Comparison of ENCODE assay signal across 8 mouse cellular contexts in genomic region chr17:35121871-35122303, GRCm38 (mm10). TPM values are rescaled to one million over a fixed set of nuclear protein-coding genes. Genes with fewer than 3 reads are reported as not detected.
A peak's percentile ranks its signal among the peaks of the same experiment; 100 is the strongest.
DNase-seq lines count a peak whose midpoint lies in the region; ATAC-seq and TF ChIP-seq lines count a peak whose summit lies in the region.

Gene Csnk2b (minus strand): TSS chr17:35122053.

- peaks cover 9% of the 10 kb centered on the region for H3K4me1 ChIP-seq in spleen, adult 2 months (ENCODE audit: control insufficient read depth, insufficient read depth, insufficient read length)
- peaks cover 2% of the 10 kb centered on the region; the same call in 1 of the 2 replicates for H3K4me1 ChIP-seq in cortical plate, adult 2 months (ENCODE audit: control insufficient read depth, insufficient read depth, low read length)
- H3K4me1 ChIP-seq in hindbrain, postnatal 0 days (ENCODE audit: insufficient read depth, low read length) = peaks cover 11% of the 10 kb centered on the region

- peak within 1 kb of the TSS; percentile 96 for H3K4me2 ChIP-seq in hindbrain, postnatal 0 days (ENCODE audit: low read depth, low read length)

- no peak for TF ChIP-seq CTCF in spleen, adult 2 months (IDR thresholded peaks at IDR 0.05; ENCODE audit: extremely low read depth, insufficient read depth, insufficient read length, insufficient replicate concordance)
- peak; percentile 39 for TF ChIP-seq CTCF in cortical plate, adult 2 months (IDR thresholded peaks at IDR 0.05; ENCODE audit: extremely low read depth, insufficient read depth, low read length)
- TF ChIP-seq CTCF in hindbrain, postnatal 0 days (IDR thresholded peaks at IDR 0.05; ENCODE audit: low read depth) = peak; percentile 65

- peak within 1 kb of the TSS; percentile 99 for H3K4me3 ChIP-seq in spleen, adult 2 months (ENCODE audit: extremely low read depth, insufficient read depth, insufficient read length)
- peak within 1 kb of the TSS; percentile 79 for H3K4me3 ChIP-seq in cortical plate, adult 2 months (ENCODE audit: insufficient read depth, low read length)
- H3K4me3 ChIP-seq in hindbrain, postnatal 0 days (ENCODE audit: low read length) = peak within 1 kb of the TSS; percentile 79

- 1% methylated on average over 19 of the region's 19 CpGs for WGBS in spleen, adult 2 months
- under 1% methylated on average over 19 of the region's 19 CpGs for WGBS in hindbrain, postnatal 0 days

- H3K36me3 ChIP-seq in spleen, adult 2 months (ENCODE audit: control insufficient read depth, insufficient read depth, low read length) = peaks cover 19% of the 10 kb centered on the region
- H3K36me3 ChIP-seq in hindbrain, postnatal 0 days (ENCODE audit: insufficient read depth, low read length) = peaks cover 23% of the 10 kb centered on the region

- ATAC-seq in hindbrain, postnatal 0 days = peak; percentile 61

- H3K9ac ChIP-seq in hindbrain, postnatal 0 days (replicated peaks; ENCODE audit: low read length) = peak within 1 kb of the TSS; percentile 93

- H3K27ac ChIP-seq in spleen, adult 2 months (ENCODE audit: insufficient read depth, low read length) = peak within 1 kb of the TSS; percentile 79
- H3K27ac ChIP-seq in cortical plate, adult 2 months (ENCODE audit: insufficient read depth, low read length) = peak within 1 kb of the TSS; percentile 43
- H3K27ac ChIP-seq in hindbrain, postnatal 0 days = peak within 1 kb of the TSS; percentile 93

- no peaks in the 10 kb centered on the region for H3K9me3 ChIP-seq in hindbrain, postnatal 0 days (ENCODE audit: low read length)

- TF ChIP-seq POLR2A in spleen, adult 2 months (IDR thresholded peaks at IDR 0.05; ENCODE audit: low read depth, low read length) = no peak
- TF ChIP-seq POLR2A in cortical plate, adult 2 months (IDR thresholded peaks at IDR 0.05; ENCODE audit: extremely low read depth, insufficient read depth, low read length) = peak; percentile 29; the same call in 1 of the 2 replicates

- H3K27me3 ChIP-seq in spleen, adult 2 months (ENCODE audit: control insufficient read depth, insufficient read depth, low read length) = no peaks in the 10 kb centered on the region
- H3K27me3 ChIP-seq in hindbrain, postnatal 0 days (ENCODE audit: insufficient read depth, low read length) = no peaks in the 10 kb centered on the region

- DNase-seq in spleen, adult 2 months (ENCODE audit: low read depth in 1 of 2, low spot score in 2 of 2) = no peak
- DNase-seq in spleen, adult 12 weeks (ENCODE audit: low spot score) = no peak
- peak; percentile 39 for DNase-seq in gastrocnemius, postnatal 10 days
- DNase-seq in hindbrain, postnatal 0 days (ENCODE audit: low spot score) = peak; percentile 94
- DNase-seq in left cerebral cortex, adult 11 months (ENCODE audit: low spot score) = peak; percentile 69
- peak; percentile 36 for DNase-seq in lung, postnatal 25 days (ENCODE audit: low spot score)
- peak; percentile 79 to 85 for DNase-seq in right cerebral cortex, postnatal 10 days (ENCODE audit: low spot score in 2 of 2)

RNA-seq across cellular contexts. Expression of gene Csnk2b, which starts in this region (rescaled TPM):
- polyA plus RNA-seq in spleen, adult 2 months (2012; rRNA removed) = 176 and 238 TPM in 2 replicates
- 191 and 200 TPM in 2 replicates for polyA plus RNA-seq in cortical plate, adult 2 months (2012; rRNA removed)
- 100 to 1,000 TPM; 165 to 166 TPM for total RNA-seq in gastrocnemius, postnatal 10 days (2021)
- total RNA-seq in hindbrain, postnatal 0 days (2014; rRNA removed) = 257 and 289 TPM in 2 replicates
- polyA plus RNA-seq in hindbrain, postnatal 0 days (2015; fragmentation: Nextera tagmentation; extraction: Ambion mirVana) = 332 and 350 TPM in 2 replicates

Comparison
In these comparisons a context has a peak if more than half of its experiments do, and no peak if none do; other contexts are left out.
1. DNase-seq: peak in gastrocnemius, postnatal 10 days (single experiment), hindbrain, postnatal 0 days (single experiment), left cerebral cortex, adult 11 months (single experiment), lung, postnatal 25 days (single experiment) and right cerebral cortex, postnatal 10 days (2 of 2); none in spleen, adult 2 months (0 of 2) and spleen, adult 12 weeks (single experiment).
2. H3K27ac ChIP-seq: peak in every context shown above with its lines; median percentile 93 in hindbrain, postnatal 0 days; 79 in spleen, adult 2 months; 43 in cortical plate, adult 2 months.
3. Peak in every context shown above with its lines, with median percentiles within 50 percentile points of each other: H3K4me3 ChIP-seq.